Mouse (Mus musculus): ENCODE results near the gene Gnpnat1.

Gene Gnpnat1

DNA sequence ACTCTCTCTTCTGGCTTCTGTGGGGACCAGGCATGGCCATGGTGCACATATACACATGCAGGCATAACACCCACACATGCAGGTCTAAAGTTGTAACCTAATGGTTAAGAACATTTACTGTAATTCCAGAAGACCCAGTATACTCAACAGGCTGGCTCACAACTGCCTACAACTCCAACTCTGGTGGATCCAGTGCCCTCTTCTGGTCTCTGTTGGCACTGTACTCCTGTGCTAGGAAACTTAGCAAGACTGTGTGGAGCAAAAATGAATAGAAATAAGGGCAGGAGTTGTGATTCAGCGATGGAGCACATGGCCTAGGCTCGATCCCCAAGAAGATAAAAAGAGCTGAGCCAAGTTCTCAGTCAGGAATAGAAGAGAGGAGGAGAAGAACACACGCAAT, 4.9 kb downstream of the Gnpnat1 start:
- no peak for DNase-seq

DNA sequence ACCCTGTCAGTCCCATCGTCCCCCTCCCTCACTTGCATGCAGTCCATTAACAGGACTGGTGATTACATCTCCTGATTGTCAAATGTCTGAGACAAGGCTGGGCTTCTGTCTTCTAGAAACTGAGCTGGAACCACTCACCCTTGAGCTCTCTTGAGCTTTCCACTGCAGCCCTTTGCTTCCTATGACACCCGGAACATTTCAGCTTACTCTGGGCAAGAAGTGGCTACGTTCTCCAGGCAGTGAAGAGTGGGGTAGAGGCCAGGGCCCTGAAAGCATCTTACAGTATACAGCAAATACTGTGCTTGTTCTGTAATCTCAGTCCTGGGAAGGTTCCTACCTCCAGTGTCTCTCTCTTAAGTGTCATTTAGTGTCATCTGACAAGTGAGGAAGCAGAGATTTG, 15.5 kb downstream of the Gnpnat1 start:
- no peak for DNase-seq

DNA sequence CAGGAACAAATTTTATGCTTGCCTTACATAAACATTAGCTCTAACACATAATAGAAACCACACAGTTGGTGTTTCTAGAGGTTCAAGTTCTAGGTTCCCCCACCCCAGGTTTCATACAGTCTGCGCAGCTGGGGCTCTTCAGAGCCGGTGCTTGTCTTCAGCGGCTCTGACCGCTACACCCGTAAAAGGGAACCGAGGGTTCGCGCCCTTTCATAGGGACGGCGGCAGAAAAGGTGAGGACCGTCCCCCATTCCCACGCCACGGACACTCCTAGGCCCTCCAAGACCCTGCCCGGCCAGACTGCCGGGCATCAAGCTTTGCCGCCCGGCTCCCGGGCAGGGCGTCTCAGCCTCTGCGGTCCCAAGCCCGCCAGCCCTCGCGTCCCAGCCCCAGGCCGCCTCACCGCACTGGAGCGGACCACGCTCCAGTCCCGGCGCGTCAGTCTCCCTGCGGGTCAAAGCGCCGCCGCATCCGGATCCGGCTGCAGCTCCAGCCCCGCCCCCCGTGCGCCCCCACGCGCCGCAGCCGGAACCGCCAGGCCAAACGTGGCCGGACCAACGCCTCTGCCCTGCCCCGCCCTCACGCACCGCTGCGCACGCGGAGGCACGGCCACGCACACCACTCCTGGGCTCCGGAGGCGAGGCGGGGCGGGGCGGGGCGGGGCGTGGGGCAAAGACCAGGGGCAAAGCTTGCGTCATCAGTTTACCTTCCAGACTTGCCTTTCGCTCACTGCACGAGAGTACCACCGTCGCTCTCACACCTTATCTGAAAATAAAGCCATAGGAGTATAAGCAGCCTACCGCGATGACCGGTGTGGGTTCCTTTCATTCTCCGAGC, 16.1 kb downstream of the Gnpnat1 start:
- peak; percentile 96 to 99 for DNase-seq

DNA sequence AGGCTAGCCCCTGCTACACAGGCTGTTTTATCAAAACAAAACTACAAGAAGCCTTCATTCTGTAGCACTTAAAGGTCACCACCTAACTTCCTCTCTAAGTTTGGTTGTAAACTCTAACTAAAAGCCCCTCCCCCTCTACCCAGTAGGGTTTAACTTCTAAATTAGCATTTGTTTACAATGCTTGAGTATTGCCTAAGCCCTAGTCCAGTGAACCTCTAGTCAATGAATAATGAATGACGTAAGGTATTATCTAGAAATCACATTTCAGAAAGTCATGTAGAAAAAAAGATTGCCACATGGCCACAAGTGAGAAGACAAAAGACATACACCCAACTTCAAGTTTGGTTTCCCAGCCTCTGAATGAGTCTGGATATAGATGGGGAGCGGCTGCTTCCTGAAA, 17.2 kb downstream of the Gnpnat1 start:
- DNase-seq, result no peak

DNA sequence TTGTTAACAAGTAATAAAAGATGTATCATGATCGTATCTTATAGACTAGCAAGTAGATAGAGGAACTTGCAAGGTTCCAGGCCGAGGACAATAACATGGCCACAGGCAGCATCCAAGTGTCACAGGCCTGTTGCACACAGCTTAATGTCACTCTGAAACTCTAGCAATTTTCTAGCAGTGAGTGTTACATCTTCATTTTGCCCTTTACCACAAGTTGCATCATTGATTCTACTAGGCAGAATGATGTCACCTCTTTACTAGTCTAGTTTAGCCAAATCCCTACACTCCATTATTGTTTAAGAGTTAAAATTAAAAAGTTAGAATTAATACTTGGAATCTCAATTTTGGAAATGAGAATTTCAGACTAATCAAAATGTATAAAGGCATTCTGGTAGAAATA, 19.1 kb downstream of the Gnpnat1 start:
- no peak for DNase-seq

DNA sequence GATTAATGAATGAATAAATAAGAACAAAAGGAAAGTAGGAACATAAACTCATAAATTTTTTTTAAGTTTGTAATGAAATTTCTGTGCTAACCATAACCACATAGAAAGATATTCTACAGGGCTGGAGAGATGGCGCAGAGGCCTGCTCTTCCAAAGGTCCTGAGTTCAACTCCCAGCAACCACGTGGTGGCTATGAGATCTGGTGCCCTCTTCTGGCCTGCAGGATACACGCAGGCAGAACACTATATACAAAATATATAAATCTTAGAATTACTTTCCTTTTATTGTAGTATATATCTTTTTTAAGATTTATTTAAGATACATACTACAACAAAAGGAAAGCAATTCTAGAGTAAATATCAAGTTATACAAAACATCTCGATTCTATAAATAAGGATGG, 21.8 kb downstream of the Gnpnat1 start:
- no peak for DNase-seq

DNA sequence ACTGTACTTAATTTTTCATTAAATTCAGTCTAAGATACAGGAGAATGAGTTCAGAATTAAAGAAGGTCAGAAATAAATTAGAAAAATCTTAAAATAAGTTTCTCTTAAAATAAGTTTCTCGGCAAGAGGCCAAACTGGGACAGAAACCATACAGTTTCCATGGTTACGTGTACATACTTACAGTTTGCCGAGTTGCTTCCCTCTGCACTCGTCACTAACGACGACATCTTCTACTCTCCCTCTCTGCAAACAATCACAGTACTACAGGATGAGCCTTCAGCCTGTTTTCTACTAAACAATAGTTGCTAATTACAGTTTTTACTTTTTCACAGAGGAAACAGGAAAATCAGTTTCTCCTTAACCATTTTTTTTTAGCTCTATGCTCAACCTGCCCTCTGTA, 24.0 kb downstream of the Gnpnat1 start:
- no peak for DNase-seq

DNA sequence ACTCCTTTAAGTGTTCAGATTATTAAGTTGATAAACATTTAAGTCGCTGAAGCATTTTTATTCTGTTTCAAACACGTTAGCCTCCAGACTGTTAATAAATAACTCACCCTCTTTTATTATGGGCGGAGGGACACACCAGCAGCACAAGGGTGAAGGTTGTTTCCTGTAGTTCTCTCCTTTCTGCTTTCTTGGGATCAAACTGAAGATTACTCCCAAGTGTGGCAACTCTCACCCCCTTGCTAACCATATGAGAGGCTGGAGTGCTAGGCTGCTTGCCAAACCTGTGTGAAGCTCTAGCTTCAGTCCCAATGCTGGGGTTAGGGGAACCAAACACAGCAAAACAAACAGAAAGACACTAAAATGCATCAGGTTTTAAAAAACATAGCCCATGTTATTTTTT, 25.9 kb downstream of the Gnpnat1 start:
- no peak for DNase-seq

DNA sequence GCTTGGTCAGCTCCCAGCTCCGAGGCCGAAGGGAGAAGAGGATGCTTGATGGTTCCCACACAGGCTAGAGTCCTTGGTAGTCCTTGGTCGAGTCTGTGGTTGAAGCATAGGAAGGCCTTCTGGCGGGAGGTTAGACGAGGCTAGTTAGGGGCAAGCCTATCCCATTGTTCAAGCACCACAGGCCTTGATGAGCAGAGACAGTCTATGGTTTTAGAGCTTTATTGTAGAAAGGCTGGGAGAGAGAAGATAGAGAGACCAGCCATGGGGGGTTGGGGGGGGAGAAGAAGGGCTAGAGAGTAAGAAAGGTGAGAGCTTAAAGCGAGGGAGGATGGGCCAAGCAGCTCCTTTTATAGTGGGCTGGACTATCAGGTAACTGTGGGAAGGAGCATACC, 39.5 kb downstream of the Gnpnat1 start:
- DNase-seq, result no peak

DNA sequence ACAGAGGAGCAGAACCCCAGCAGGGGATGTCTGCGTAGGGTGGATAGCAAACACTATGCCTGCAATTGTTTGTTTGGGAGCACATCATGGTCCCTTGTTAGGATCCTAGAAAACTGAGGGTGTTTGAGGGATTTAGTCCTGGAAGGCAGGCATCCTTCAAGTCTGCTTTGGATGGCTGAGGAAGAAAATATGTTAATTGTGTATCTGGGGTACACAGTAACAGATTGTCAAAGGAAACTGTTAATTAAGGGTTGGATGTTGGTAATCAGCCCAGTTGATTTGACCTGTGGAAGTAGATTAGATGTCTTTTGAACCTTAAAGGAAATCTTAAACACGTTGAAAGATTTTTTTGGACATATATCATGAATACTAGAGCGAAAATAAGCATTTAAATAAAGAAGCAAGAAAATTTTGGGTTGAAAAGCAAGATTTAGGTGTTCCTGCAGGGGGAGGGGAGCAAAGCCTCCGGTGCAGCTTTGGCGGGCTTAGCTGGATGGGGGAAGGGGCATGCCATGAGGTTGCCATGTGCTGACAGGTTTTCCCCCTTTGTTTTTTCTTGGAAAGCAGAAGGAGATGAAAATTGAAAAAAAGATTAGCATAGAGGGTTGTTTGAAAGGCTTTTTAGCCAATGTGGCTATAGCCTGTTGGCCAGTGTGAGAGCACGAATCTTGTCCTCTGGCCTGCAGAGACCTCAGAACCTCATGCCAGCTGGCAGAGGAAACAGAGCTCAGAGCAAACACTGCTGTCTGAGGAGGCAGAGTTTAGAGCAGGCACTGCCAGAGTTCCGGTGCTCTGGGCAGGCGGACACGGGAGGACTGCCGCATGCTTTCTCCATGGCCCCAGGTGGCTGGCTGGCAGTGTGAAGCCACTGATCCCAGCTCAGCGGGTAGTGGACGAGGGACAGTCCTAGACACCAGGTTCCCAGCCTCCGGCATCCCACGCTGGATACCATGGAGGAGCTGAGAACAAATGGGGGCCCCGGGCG, 40.2 kb downstream of the Gnpnat1 start:
- peak; percentile 73 to 80 for DNase-seq

DNA sequence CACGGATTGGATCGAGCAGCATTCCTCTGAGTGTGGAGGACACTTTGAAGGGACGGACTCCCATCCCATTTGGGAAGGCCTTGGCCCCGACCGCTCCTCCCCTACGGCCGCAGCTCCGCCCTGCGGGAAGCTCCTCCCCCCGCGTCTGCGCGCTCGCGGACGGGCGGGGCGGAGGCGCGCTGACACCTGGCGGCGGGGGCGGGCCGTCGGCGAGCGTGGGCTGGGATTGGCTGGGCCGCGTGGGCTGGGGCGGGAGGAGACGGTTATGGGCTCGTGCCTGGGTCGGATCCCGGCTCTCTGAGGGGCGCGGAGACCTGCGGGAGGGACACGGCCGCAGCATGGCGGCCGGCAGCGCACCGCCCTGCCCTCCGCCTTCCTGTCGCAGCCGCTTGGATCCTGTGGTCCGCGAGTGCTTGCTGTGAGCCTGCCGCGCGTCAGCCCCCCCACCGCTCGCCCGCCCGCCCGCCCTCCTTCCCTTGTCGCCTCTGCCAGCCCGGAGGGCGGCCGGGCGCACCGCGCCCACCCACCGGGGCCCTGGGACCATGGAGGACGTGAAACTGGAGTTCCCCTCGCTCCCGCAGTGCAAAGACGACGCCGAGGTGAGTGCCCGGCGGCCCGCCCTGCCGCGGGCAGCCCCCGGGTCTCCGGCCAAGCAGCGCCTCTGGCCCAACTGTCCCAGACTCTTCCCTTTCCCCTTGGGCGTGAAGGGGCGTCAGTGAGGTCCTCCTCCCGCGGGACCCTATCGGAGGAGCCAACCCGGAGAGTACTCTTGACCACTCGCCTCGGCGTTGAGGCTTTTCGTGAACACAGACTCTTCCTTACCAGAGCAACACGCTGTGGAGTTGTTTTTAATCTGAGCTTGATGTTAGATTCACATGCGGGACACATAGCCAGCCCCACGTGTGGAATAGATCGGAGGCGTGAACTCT, 53.5 kb downstream of the Gnpnat1 start, which contains the start of gene Styx:
Styx (plus strand) TSS at position 163 of the 929 bp plus-strand sequence.
- DNase-seq, result peak; percentile 97 to 99

DNA sequence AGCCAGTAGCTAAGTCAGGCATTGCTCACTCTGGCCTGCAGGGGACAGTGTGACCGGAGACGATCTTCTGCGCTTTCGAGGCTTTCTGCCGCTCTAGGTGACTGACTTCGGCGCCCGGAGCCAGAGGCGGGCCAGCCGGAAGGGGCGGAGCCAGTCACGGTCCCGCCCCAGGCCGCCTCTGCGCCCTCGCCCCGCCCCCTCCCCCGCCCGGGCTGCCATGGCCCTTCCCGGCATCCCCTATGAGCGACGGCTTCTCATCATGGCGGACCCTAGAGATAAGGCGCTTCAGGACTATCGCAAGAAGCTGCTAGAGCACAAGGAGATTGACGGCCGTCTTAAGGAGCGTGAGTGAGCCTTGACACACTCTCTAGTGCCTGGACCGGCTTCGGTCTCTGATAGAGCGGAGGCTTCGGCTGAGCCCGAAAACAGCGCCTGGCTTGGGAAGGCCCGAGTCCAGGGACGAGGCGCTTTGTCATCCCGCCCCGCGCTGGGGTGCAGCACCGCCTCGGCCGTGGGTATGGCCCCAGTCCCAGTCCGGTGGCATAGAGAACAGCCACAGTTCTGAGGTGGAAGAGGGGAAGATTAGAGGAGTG, 75.0 kb downstream of the Gnpnat1 start, which contains the start of gene Psmc6:
Psmc6 (plus strand) TSS at position 200 of the 593 bp plus-strand sequence.
- peak; percentile 92 to 96 for DNase-seq

DNA sequence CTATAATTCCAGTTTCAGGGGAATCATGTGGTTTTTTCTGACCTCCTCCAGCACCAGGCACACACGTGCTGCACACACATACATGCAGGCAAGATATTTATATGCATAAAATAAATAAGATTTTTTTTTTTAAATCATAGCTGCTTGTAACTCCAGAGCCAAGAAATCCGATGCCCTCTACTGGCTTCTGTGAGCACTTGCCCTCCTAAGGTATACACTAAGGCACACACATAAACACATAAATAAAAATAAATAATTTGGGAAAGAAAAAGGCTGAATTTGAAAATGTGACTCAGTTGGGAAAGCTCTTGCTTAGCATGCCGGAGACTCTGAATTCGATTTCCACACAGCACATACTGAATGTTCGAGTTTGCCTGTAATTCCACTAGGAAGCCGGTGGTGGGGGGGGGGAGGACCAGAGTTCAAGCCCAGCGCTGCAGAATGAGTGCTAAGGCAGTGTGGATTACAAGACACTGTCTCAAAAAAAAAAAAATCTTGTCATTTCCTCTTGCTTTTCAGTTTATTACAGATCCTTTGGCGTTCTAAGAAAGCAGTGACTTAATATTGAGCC, 75.6 kb downstream of the Gnpnat1 start:
- no peak for DNase-seq

DNA sequence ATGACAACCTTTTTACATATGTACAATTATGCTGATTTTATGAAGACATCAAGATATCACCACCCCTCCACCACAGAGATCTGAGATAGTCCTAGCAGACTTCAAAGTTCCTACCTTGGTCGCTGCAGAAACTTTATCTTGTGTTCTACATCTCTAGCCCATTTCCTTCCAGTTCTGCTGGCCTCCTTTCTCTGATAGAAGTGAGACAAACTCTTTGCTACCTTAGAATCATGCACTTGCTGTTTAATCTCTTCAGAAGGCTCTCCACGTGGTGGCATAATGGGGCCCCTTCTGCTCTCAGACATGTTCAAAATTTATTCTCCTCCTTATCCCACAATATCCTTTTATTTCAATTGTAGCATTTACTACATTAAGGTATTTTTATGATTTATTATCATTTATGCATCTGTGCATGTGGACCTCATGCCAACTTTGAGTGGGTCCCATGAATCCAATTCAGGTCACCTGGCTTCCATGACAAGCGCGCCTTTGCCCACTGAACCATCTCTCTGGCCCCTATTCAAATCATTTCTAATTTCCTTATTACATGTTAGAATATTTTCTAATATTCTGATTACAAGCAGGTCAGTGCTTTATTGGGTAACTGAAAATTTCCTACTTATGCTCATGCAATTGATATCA, 76.5 kb downstream of the Gnpnat1 start:
- DNase-seq, result no peak

All from cerebellum, postnatal 25 days (tissue).